Mouse (Mus musculus) kidney, embryonic 16.5 days (tissue): ENCODE measurements around the gene Hist2h4. TPM values are rescaled to one million over a fixed set of nuclear protein-coding genes. Genes with fewer than 3 reads are reported as not detected.
"Not testable (repeated sequence)": the region's sequence is repeated elsewhere in the genome, so short reads cannot be mapped to it uniquely, and the experiment has no call there.

ENCODE experiments used
- ATAC-seq: fragments of 200-750 bp; cut with Nextera tagmentation; 2 replicates; pipeline ENCODE4 v1.8.0; 2017; ENCODE audit warnings: moderate TSS enrichment; ENCODE audit not compliant: low FRiP score, low TSS enrichment
- H3K27ac ChIP-seq: fragments of 300-500 bp; sonication (generic); 2 replicates; pipeline ENCODE4 v1.5.1; 2014; ENCODE audit warnings: low read length
- H3K27me3 ChIP-seq: fragments of 300-500 bp; sonication (generic); 2 replicates; pipeline ENCODE4 v1.6.1; 2014; ENCODE audit warnings: low read length, control low read depth, mixed read lengths; ENCODE audit not compliant: insufficient read depth
- H3K36me3 ChIP-seq: fragments of 300-500 bp; sonication (generic); 2 replicates; pipeline ENCODE4 v1.6.1; 2014; ENCODE audit warnings: low read length, control low read depth, mixed read lengths; ENCODE audit not compliant: insufficient read depth
- H3K4me1 ChIP-seq: fragments of 300-500 bp; sonication (generic); 2 replicates; pipeline ENCODE4 v1.6.1; 2014; ENCODE audit warnings: low read length, control low read depth, mixed read lengths; ENCODE audit not compliant: insufficient read depth
- H3K4me2 ChIP-seq: fragments of 300-500 bp; sonication (generic); replicated peaks from 2 replicates; pipeline ENCODE4 v1.6.1; 2014; ENCODE audit warnings: low read depth, low read length
- H3K4me3 ChIP-seq: fragments of 300-500 bp; sonication (generic); 2 replicates; pipeline ENCODE4 v1.5.1; 2014; ENCODE audit warnings: mild to moderate bottlenecking, low read length
- H3K9ac ChIP-seq: fragments of 300-500 bp; sonication (generic); replicated peaks from 2 replicates; pipeline ENCODE4 v1.6.1; 2014; ENCODE audit warnings: low read length
- H3K9me3 ChIP-seq: fragments of 300-500 bp; sonication (generic); 2 replicates; pipeline ENCODE4 v1.6.1; 2016; ENCODE audit warnings: low read length, control low read depth
- WGBS: fragments of 180-500 bp; shearing (Covaris S2); extraction: QIAGEN DNeasy Blood & Tissue Kit; methylation state at CpG from one replicate; pipeline ENCODE4 v1.1.7; 2014; 5-methylcytosine and 5-hydroxymethylcytosine counted together
- polyA plus RNA-seq: library from polyadenylated mRNA; unstranded; fragments of >200 nt; fragmentation: Nextera tagmentation; extraction: Ambion mirVana; gene quantifications from 2 replicates; pipeline ENCODE4 v1.2.1, GENCODE M21; 2015

Hist2h4 gene
- polyA plus RNA-seq, 1 experiment from 2014 or later = 10.8 TPM

DNA sequence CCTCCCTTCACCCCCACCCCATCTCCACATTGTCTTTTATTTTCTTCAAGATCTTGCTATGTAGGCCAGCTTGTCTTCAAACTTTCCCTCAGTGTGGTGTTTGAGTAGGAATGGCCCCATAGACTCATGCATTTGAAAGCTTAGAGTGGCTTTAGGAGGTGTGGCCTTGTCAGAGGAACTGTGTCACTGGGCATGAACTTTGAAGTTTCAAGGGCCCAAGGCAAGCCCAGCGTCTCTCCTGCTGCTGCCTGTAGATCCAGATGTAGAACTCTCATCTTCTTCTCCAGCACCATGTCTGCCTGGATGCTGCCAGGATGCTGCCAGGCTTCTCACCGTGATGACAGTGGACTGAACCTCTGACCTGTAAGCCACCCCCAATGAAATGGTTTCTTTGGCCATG is 34.3 kb downstream of the Hist2h4 start:
- no peak overlapping the region for H3K4me3 ChIP-seq
- 65% methylated on average over 2 of the region's 2 CpGs for WGBS
- ATAC-seq = no peak
- no peak overlapping the region for H3K4me2 ChIP-seq
- H3K36me3 ChIP-seq = no peaks in the 10 kb centered on the region
- no peak overlapping the region for H3K9ac ChIP-seq
- no peaks in the 10 kb centered on the region for H3K9me3 ChIP-seq
- no peak overlapping the region for H3K27ac ChIP-seq
- peaks cover 31% of the 10 kb centered on the region for H3K4me1 ChIP-seq
- no peaks in the 10 kb centered on the region for H3K27me3 ChIP-seq

DNA sequence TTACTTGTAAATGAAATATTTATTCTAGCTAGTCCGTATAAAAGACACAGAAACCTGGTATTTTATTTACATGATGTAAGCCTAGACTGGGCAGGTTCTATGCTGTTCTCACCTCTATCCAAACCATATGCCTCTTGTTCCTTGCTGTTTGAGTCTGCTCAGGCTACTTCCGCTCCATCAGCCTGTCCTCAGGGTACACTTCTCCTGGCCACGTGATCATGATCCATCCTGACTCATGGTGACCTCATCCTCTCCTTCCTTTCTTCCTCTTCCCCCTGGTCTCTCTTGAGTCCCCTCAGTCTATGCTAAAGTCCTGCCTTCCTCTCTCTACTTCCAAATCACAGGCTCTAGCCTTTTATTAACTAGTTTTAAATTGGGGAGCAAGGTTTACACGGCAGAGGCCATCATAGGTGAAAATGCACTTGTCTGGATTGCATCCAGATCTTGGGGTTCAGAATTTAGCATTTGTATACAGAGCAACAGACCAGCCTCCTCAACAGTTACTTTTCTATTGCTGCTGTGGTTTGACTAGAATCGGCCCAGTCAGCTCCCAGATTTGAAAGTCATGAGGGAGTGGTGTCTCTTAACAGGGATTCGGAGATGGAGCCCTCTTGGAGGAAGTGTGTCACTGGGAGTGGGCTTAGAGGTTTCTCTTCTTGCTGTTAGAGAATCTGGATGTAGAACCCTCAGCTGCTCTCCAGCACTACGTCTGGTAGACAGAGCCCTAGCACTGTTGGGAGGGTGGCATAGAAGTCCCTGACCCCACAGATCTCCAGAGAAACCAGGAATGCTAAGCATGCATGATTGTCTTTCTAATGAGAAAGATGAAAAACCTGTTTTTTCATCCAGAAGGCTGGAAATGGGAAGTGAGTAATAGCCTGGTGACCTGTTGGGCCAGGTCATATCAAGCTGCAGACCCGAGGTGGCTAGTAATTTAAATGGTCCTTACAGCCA is 36.1 kb downstream of the Hist2h4 start:
- Histone ChIP-seq H3K4me3 (no peak overlapping the region), H3K9me3 (no peaks in the 10 kb centered on the region), H3K27me3 (no peaks in the 10 kb centered on the region), H3K4me2 (no peak overlapping the region), H3K4me1 (peaks cover 48% of the 10 kb centered on the region), H3K9ac (no peak overlapping the region), H3K36me3 (no peaks in the 10 kb centered on the region), H3K27ac (no peak overlapping the region)
- no peak for ATAC-seq
- 61% methylated on average over 8 of the region's 8 CpGs for WGBS

DNA sequence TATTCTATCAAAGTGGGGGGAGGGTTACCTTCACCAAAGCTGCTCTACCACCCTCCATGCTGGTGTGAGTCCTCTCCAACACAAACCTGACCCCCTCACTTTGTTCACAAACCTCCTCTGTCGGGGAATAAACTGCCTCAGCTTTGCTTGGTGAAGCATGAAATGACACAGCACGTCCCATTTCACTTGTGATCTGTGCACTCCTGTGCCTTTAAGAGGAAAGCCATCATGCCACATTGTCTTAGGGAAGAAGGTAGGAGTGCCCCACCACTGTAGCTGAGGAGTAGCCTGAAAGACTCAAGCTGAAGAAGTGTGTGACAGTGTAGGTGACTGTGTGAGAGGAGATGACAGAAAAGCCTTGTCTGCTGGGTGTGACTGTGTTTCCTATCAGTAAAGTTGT is 37.7 kb downstream of the Hist2h4 start:
- H3K4me3 ChIP-seq = no peak overlapping the region
- H3K4me2 ChIP-seq = 0 out of 2 replicates have a peak overlapping the region, but pooled peaks have one; percentile 4
- H3K27me3 ChIP-seq = no peaks in the 10 kb centered on the region
- H3K9ac ChIP-seq = no peak overlapping the region
- H3K27ac ChIP-seq = no peak overlapping the region
- H3K4me1 ChIP-seq = peaks cover 55% of the 10 kb centered on the region
- no peaks in the 10 kb centered on the region for H3K9me3 ChIP-seq
- ATAC-seq = no peak
- WGBS = 14% methylated on average over 2 of the region's 2 CpGs
- no peaks in the 10 kb centered on the region for H3K36me3 ChIP-seq

DNA sequence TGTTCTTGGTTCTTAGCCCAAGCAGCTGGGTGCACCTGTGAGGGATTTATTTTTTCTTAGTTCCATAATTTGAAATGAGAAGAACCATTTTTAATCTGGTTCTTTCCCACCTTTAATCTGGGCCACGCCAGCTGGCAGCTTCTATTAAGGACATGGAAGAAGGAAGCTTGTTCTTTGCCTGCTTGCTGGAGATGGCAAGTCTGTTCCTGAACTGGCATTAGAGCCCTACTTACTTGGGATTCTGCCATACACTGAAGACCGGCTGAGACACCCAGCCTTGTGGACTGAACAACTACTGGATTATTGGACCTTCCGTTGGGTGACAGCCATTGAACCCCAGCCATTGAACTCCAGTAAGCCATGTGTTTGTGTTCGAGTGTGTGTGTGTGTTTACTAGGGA is 40.3 kb downstream of the Hist2h4 start:
- H3K27me3 ChIP-seq = no peaks in the 10 kb centered on the region
- ATAC-seq = no peak
- H3K9ac ChIP-seq = 0 out of 2 replicates have a peak overlapping the region, but pooled peaks have one; percentile 67
- peak overlapping the region; percentile 72; the same call in 1 of the 2 replicates for H3K4me3 ChIP-seq
- H3K9me3 ChIP-seq = no peaks in the 10 kb centered on the region
- no peaks in the 10 kb centered on the region for H3K36me3 ChIP-seq
- H3K4me2 ChIP-seq = peak overlapping the region; percentile 77
- WGBS = 88% methylated on average over 4 of the region's 4 CpGs
- H3K4me1 ChIP-seq = peaks cover 59% of the 10 kb centered on the region
- H3K27ac ChIP-seq = no peak overlapping the region

DNA sequence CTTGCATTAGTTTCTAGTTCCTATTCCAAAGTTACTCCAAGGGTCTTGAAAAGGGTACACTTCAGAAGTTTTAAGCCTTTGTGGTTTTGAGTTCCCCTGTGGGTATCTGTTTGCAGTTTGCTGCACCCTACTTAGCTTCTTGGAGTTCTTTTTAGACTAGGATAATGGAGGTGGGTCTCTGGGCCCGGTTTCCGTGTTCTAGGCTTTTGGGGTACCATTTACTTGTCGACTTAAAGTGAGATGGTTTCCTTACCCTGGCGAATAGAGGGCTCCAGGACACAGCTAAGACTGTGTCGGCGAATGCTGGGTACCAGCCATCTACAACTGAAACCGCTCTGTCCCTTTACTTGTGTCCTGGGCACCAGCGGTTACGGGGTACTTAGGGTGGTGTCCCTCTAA is 41.5 kb downstream of the Hist2h4 start:
- peaks cover 53% of the 10 kb centered on the region for H3K4me1 ChIP-seq

DNA sequence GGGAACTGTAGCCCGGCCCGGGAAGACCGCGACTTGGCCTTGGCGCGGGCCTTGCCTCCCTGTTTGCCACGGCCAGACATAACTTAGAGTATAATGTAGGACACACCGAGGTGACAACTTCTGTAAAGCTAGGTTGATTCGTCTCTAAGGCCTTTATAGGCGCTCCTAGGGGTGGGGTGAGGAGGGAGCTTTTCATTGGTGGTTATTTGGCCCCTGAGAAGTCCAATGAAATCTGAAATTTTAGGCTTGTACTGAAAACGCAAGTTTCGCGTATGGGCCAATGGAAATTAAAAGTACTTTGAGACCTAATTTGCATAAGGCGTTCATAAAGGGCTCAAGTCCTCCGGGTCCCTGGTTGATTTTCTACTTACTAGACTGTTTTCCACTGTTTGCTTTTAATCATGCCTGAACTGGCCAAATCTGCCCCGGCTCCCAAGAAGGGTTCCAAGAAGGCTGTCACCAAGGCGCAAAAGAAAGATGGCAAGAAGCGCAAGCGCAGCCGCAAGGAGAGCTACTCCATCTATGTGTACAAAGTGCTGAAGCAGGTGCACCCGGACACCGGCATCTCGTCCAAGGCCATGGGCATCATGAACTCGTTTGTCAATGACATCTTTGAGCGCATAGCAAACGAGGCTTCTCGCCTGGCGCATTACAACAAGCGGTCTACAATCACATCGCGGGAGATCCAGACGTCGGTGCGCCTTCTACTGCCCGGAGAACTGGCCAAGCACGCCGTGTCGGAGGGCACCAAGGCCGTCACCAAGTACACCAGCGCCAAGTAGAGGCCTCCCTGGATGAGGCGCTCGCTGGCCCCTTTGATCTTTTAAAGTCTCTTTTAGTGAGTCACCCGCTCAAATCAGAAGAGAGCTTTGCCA is 42.1 kb downstream of the Hist2h4 start, which contains the start of the genes Hist2h2ac and Hist2h2be:
Hist2h2ac (minus strand) TSS at position 116 of the 875 bp plus-strand sequence.
Hist2h2be (plus strand) TSS at position 355 of the 875 bp plus-strand sequence.
- H3K27me3 ChIP-seq = no peaks in the 10 kb centered on the region
- H3K4me1 ChIP-seq = peaks cover 49% of the 10 kb centered on the region
- peak; percentile 94 for ATAC-seq
- no peaks in the 10 kb centered on the region for H3K9me3 ChIP-seq
- peak within 1 kb of the TSS; percentile 100 for H3K27ac ChIP-seq
- peak within 1 kb of the TSS; percentile 77 for H3K4me2 ChIP-seq
- peak within 1 kb of the TSS; percentile 72 for H3K4me3 ChIP-seq
- whole genome bisulfite sequencing = under 1% methylated on average over 43 of the region's 43 CpGs
- H3K9ac ChIP-seq = peak within 1 kb of the TSS; percentile 89
- no peaks in the 10 kb centered on the region for H3K36me3 ChIP-seq

More for the DNA sequence above, 41.5 kb downstream of the Hist2h4 start:
- Histone ChIP-seq H3K4me2 (peak overlapping the region; percentile 77), H3K4me3 (peak overlapping the region; percentile 72), H3K36me3 (no peaks in the 10 kb centered on the region), H3K27me3 (no peaks in the 10 kb centered on the region), H3K9me3 (no peaks in the 10 kb centered on the region), H3K9ac (peak overlapping the region; percentile 67), H3K27ac (peak overlapping the region; percentile 100)
- 17% methylated on average over 9 of the region's 9 CpGs for WGBS
- no peak for ATAC-seq

DNA sequence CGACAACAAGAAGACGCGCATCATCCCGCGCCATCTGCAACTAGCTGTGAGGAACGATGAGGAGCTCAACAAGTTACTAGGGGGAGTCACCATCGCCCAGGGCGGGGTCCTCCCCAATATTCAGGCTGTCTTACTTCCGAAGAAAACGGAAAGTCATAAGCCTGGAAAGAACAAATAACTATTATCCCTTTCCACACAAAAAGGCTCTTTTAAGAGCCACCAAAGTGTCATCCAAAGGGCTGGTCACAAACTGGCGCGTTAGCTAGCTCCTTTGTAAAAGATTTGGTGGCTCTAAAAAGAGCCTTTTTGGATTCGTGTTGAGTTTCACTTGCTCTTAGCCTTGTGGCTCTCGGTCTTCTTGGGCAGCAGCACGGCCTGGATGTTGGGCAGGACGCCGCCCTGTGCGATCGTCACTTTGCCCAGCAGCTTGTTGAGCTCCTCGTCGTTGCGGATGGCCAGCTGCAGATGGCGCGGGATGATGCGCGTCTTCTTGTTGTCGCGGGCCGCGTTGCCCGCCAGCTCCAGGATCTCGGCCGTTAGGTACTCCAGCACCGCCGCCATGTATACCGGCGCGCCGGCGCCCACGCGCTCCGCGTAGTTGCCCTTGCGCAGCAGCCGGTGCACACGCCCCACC is 42.9 kb downstream of the Hist2h4 start:
- H3K4me3 ChIP-seq = peak overlapping the region; percentile 72
- WGBS = under 1% methylated on average over 28 of the region's 47 CpGs
- not testable (repeated sequence) for H3K27me3 ChIP-seq, H3K9me3 ChIP-seq, H3K36me3 ChIP-seq
- H3K9ac ChIP-seq = peak overlapping the region; percentile 89
- H3K27ac ChIP-seq = peak overlapping the region; percentile 100
- ATAC-seq = peak; percentile 0; the same call in 1 of the 2 replicates
- peaks cover 41% of the 10 kb centered on the region for H3K4me1 ChIP-seq
- H3K4me2 ChIP-seq = peak overlapping the region; percentile 77

DNA sequence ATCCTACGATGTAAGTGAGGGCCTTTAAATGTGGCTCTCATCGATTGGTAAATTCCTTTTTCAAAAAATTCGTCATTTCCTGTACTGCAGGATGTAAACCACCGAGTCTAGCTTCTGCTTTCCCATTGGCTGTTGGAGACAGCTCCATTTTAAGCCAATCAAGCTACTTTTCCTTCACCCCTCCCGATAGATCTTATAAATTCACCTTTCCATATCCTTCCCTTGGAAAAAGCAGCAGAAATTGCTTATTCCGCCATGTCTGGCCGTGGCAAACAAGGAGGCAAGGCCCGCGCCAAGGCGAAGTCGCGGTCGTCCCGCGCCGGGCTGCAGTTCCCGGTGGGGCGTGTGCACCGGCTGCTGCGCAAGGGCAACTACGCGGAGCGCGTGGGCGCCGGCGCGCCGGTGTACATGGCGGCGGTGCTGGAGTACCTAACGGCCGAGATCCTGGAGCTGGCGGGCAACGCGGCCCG is 43.4 kb downstream of the Hist2h4 start, which contains the start of the genes Bola1 and Hist2h2ab:
Bola1 (minus strand) TSS at position 49 of the 470 bp plus-strand sequence.
Hist2h2ab (plus strand) TSS at position 205 of the 470 bp plus-strand sequence.
- ATAC-seq = peak; percentile 86
- Histone ChIP-seq H3K9me3 (no peaks in the 10 kb centered on the region), H3K27ac (peak within 1 kb of the TSS; percentile 100), H3K4me3 (peak within 1 kb of the TSS; percentile 72), H3K9ac (peak within 1 kb of the TSS; percentile 89), H3K4me2 (peak within 1 kb of the TSS; percentile 77), H3K27me3 (0 out of 2 replicates have a peak, but pooled peaks cover 1% of the 10 kb centered on the region), H3K36me3 (no peaks in the 10 kb centered on the region), H3K4me1 (peaks cover 37% of the 10 kb centered on the region)
- under 1% methylated on average over 36 of the region's 37 CpGs for WGBS

DNA sequence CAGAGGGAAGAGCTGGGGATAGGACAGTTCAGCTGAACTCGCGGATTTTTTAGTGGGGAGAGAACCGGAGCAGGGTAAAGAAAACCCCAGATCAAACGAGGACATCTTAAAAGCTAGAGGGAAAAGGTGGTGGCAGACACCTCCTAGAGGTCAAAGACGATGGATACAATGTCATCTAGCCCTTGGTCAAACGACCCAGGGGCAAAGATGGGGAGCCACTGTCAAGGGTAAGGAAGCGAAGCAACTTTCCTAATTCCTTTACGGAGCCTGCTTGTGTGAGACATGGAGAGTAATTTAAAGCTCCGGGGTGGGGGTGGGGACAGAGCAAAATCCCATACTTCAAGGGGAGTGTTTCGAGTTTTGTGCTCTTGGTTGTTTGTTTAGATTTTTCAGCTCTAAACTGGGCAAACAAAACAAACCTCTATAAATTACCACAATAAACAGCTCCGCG is 43.9 kb downstream of the Hist2h4 start:
- H3K4me3 ChIP-seq = peak overlapping the region; percentile 72
- under 1% methylated on average over 12 of the region's 12 CpGs for WGBS
- H3K4me2 ChIP-seq = peak overlapping the region; percentile 77
- H3K27me3 ChIP-seq = 0 out of 2 replicates have a peak, but pooled peaks cover 3% of the 10 kb centered on the region
- H3K36me3 ChIP-seq = no peaks in the 10 kb centered on the region
- no peak for ATAC-seq
- H3K4me1 ChIP-seq = peaks cover 34% of the 10 kb centered on the region
- H3K9me3 ChIP-seq = no peaks in the 10 kb centered on the region
- peak overlapping the region; percentile 100 for H3K27ac ChIP-seq
- H3K9ac ChIP-seq = peak overlapping the region; percentile 89
